Mouse (Mus musculus) lung, postnatal 10 days (tissue): ENCODE results near the gene Ptprj.
A peak's percentile ranks its signal among the peaks of the same experiment; 100 is the strongest.
"Not testable (repeated sequence)": the region's sequence is repeated elsewhere in the genome, so short reads cannot be mapped to it uniquely, and the experiment has no call there.

Source experiments
- DNase-seq: peaks from one replicate; pipeline ENCODE4 v3.0.0; 2021

Gene Ptprj

DNA sequence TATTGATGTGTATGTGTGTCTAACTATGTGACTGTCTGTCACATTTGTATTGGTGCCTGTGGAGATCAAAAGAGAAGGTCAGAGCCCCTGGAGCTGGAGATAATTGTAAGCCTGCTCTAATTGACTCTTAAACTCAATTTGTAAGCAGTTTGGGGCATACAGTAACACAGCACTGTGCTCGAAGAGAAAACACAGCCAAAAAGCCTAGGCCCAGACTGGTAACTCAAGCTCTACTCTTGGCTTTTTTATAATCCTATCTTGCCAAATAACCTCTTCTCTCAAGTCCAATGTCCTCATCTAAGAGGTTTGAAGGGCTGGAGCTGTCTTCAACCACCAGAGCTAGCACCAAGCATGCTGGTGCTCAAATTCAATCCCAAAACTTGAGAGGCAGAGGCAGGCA is 3.5 kb downstream of the Ptprj start:
- no peak for DNase-seq

DNA sequence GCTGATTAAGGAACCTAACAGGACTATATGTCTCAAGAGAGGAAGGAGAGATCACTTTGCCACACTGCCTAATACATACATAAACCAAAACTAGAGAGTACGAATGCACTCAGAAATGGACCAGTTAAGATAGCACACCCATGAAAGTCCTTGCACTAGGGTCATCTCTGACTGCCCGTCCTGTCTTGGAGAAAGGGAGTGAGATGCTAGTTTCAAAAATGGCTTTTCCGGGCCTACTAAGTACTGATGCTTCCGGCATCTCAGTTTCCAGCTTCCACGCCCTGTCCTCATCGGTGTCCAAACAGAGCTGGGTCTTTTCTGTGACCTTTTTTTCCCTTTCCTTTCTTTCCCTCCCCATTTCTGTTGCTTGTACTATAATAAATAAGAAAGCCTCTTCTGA is 4.0 kb downstream of the Ptprj start:
- DNase-seq = no peak

DNA sequence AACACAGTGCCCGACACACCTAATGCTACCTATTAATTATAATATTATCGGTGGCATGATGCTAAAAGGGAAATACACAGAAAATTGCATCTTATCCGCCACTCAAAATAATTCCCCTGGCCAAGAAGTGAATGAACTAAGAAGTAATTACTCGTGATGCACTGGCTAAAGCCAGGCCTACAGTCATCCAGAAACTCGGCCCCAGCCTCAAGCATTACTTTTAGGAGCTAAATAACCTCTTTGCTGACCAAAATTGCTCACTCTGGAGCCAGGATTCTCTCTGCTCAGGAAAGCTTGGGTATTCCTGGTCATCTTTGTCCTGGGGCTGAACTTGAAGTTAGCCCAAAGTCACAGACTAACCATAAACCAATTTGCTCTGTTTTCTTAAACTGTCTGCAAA is 4.7 kb downstream of the Ptprj start:
- DNase-seq = no peak

DNA sequence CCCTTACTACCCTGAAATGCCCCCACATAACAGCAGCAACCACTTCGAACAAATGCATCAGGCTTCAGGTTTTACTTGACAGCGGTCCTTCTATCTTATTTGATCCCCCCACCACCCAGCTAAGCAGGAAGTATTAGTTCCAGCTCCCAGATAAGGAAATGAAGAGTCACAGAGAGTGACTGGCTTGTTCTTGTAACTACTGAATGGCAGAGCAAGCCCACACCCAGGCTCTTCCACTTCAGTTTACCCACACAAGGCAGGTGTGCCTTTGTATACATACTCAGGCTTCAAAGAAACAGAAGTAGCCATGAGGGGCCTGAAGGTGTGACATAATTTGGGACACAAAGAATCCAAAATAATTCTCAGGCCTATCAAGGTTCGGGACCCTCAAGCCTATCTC is 5.3 kb downstream of the Ptprj start:
- DNase-seq = no peak

DNA sequence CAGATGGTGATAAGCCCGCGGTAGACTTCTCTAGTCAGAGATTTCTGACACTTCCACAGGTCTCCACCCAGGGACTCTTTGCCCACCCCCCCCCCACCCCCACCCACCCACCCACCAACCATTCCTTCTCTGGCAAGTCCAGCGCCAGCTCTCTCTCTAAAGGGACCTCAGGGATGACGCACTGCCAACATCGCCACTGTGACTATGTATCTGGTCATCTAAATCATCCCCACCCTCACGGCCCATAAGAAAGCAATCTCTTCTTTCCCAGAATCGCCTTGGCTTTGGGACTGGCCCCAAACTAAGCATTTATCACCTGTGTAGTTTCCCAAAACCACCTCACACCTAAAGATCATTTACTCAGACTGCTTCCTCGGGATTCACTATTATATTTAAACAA is 5.9 kb downstream of the Ptprj start:
- no peak for DNase-seq

DNA sequence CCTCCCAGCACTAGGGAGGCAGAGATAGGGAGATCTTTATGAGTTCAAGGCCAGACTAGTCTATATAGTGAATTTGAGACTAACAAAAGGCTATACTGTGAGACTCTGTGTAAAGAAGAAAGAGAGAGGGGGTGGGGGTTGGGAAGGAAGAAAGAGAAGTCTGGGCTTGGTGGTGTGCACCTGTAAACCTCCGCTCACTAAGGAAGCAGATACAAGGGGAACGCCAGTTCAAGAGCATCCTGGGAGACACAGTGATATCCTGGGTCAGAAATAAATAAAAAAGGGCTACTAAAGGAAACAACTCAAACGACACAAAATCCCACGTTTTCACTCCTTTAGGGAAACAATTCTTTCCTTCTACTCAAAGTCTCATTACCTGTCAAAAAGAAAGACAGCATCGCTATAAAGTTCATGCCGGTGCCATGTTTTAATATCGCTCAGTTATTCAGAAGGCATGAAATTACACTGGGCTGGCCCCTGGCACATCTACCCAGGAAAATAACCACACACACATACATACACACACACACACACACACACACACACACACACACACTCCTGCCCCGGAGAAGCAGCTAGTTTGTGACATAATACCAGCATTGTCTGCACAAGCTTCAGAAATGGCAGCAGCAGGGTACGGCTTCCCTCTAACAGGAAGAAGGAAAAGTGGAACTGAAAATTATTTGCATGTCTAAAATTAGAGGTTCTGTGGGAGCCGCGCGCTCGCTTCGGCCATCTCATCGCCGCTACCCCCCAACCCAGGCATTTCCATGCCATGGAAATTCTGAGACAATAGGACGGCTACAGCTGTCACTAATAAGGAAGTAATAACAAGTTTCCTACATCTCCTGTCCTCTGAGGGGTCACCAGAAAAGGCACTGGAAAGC is 6.6 kb downstream of the Ptprj start:
- peak; percentile 25 for DNase-seq

DNA sequence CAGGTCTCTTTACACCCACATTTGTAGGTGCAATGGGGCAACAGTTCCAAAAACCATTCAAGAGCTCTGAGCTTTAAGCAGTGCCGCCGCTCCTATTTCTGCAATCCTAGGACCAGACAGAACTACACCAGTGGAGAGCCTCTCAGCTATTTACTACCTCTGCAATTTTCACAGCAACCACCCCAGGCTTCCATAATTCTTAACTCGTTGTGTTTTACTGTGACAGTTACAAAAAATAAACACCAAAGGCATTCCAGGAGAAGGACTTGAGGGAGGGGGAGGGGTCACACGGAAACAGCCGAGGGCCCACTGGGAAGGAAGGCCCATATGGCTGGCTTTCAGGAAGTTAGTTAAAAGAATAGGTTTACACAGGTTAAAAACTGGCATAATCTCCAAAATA is 8.3 kb downstream of the Ptprj start:
- no peak for DNase-seq

DNA sequence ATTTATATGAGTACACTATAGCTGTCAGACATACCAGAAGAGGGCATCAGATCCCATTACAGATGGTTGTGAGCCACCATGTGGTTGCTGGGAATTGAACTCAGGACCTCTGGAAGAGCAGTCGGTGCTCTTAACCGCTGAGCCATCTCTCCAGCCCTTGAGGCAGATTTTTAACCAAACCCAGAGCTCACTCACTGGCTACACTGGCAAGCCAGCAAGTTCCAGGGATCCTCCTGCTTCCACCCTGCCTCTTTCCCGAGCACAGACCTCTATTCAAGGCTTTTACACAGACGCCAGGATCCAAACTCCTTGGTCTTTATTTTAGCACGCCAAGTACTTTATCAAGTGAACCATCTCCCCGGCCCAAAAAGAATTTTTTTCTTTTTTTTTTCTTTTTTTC is 9.0 kb downstream of the Ptprj start:
- not testable (repeated sequence) for DNase-seq

DNA sequence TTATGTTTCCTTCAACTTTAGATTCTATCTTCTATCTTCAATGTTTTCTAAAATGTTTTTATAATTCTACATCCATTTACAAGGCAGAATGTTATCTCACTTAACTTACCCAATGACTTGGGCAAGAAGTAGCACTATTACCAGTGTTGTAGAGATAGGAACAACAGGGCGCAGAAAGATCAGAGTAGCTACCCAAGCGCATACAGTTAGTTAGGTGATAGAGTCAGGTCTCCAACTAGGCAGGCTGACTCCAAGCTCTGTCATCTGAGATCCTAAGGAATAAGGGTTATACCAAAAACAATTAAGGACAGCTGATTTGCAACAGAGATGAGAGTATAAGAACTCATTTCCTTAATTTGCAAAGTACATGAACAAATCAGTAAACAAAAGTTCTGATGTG is 9.6 kb downstream of the Ptprj start:
- DNase-seq = no peak

DNA sequence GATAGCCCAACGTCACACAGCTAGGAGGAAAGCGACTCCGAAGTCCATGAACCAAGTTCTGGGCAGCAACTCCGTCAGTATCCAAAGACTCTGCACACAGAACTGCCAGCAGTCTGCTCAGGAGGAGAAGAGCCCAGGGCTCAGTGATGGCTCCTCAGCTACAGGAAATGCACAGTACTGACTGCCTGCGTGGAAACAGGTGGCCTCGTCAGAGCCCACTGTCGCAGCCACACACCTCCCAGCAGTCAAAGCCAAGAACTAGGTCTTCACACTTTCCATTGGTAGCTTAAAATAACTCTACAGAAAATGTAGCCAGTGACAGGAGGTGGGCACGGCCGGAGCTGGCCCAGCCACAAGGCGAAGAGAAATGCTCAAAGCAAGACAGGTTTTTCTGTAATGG is 10.2 kb downstream of the Ptprj start:
- DNase-seq = no peak

DNA sequence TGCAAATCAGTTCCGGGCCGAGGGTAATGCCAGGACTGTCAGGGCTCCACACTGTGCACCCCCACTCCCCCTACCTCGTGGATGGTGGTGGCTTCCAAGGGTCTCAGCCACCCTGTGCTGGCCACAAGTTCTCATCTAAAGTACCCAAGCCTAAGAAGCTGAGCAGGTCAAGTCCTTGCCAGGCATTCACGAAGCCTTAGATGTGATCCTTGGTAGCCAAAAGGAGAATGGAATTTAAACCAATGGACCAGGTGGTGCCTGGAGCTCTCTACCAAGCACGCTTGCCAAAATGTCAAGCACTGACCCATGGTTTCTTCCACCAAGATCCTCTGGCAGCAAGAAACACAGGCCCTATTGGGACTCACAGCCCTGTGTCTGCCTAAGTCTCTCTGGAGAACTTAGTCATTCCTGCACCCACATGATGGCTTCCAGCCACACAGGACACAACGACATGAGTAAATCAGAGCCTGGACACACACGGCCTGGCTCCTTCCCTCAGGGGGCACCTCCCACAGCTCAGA is 11.4 kb downstream of the Ptprj start:
- no peak for DNase-seq

DNA sequence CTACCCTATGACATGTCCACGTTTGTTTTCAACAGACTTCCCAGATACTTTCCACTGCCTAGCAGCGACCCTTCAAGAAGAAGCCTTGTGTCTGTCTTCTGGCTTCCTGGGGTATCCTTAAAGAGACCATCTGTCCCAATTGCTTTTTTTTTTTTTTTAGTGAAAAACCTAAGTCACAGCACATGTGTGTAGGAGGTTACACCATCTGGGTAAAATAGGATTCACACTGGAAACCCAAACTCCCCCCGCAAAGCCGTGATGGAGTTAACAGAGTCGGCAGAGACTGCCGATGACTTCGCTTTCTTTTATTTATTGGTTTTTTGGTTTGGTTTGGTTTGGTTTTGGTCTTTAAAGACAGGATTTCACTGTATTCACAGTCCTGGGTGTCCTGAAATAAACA is 12.4 kb downstream of the Ptprj start:
- no peak for DNase-seq

DNA sequence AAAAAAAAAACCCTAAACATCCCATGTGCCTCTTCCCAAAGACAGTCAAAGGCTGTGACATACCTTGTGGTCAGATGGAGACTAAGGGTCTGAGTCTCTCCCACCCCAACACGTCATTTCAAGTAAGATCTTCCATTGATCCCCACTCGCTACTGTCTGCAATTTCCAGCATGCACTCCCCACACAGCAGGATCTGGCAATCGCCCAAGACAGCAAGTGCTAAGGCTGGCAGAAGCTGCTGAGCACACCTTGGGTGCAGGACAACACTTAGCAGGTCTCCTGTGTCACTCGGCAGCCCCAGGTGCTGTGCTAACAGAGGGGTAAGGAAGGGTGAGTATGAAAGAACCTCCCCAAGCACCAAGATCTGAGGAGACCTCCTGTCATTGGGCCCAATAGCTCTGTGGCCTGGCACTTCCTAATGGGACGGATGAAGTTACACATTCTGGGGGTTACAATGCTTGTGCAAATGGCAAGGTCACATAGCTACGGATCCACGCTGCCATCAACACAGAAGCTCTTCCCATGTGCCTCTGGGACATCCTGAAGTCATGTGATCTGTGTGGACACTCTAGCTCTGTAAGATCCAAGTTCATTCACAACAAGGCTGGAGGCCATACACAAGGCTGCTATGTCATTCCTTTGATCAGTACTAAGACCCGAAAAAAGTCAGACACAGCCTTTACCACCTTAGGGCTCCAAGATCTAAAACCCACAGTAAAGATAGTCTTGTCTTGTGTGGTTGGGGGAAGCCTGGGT is 13.5 kb downstream of the Ptprj start:
- no peak for DNase-seq

DNA sequence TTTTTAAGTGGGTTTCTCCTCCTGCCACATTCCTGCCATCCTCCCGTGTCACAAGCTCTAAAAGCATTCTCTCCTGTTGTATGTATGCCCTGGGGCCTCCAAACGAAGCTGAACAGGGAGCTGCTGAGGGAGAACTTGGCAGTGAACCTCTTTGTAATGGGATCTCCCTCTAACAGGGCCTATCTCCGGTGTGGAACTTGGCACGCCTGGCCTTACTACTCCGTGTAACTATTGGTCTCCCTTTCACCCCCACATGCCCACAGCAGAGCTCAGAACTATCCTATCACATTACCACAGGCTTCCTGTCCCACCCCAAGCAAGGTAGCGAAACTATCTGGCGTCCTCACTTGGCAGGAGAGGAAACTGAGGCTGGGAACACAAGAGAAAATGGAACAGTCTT is 14.4 kb downstream of the Ptprj start:
- no peak for DNase-seq

DNA sequence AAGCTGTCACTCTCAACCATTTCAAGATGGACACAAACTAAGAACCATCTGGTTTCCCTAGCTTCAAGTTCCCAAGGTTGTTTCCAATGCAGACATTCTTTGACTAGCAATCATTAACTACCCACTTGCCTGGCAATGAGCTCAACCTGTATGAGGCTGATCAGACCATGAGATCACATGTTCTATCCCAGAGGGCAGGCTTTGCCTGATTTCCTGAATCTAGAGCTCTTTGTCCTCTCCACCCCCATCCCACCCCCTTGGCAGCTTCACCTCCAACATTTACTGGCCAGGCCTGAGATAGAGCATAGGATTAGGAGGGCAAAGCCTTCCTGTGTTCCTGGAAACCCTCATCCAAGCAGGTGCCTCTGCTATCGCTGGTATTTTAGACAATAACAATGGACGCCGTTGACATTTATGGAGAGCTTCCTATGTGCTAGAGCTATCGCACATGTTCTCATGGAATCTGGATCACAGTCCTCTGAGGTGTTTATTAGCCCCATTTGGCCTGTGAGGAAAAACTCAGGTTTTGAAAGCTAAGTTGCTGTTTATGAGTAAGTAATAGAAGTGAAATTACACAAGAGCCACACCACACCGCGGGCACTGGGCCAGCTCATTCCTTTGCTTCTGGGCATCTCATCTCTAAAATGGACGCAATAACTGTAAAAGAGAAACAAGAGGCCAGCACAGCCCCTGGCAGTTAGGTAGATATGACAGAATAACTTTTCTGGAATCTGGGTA is 15.1 kb downstream of the Ptprj start:
- no peak for DNase-seq

DNA sequence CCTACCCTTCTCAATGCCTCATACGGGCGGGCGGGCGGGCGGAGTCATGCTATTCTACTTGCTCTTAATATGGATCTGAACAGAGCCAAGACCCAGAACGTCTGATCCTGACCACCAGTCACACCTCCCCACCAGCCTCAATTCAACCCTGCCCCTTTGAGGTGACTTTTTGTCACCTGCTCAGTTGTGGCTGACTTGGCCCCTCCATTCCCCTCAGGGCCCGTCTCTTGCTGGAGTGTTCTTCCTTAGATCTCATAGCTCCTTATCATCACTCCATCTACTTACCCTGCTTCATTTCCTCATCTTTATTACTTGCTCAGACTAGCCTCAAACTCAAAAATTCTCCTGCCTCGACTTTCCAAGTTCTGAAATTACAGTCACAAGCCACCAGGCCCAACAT is 15.9 kb downstream of the Ptprj start:
- DNase-seq = no peak

DNA sequence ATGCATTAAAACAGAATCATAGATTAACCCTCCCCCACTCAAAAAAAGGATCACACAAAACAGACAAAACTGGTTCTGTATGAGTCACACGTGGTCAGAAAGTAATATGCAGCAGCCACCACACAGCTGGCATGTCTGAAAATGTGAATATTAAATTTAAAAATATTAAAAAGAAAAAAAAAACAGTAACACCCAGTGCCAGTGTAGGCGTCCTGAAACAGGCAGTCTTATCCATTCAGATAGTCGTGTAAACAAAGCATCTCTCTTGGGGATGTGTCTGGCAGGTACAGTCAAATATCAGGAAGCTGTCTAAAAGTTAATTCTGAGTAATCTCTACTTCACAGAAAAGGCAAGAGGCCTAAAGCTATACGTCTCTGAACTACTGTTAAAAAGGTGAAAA is 17.3 kb downstream of the Ptprj start:
- no peak for DNase-seq

DNA sequence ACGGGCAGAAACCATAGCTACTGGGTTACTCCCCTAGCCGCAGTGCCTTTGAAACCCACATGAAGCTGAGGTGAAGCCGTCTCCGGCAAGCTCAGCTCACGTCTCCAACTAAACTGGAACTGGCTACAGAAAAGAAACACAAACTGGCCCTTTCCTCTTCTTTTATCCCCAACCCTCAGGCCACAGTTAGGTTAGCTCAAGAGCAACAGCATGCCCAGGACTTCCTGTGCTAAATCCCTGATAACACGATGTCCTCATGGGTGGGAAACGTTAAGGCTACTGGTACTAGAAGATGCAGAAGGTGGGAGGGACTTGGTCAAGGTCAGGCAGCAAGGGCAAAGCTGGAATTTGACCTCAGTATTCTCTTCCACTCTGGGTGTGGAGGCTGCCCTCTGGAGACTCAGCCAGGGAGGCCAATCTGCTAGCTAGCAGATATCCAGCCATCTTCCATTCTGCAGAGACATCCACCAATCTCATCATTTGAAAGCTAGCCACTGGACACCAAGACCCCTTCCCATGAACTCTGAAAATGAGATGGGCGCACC is 18.2 kb downstream of the Ptprj start:
- DNase-seq = no peak

DNA sequence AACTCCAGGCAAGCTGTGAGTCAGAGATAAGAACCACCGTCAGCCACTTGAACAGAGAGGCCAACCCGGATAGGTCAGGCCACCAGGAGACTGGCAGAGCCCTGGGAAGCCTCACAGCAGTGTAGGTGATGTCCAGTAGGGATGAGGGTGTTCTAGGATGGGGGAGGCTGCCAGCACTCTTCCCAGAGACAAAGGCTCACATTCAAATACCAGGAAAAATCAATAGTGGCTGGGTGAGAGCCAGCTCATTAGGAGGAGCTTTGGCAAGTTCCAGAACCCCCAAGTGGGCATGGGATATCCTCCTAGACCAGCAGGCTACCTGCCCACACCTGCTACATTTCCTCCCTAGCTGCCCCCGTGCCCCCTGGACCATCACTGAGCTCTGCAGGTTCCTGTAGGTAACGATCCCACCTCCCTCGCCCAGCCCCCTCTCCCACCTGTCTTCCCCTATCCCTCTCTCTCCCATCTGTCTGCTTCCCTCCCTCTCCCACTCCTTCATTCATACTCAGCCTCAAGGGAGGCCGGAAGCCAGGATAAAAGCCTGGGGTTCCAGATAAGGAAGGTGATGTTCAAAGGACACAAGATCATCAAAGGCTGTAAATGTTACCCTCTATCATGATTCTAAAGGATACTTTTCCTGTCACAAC is 20.1 kb downstream of the Ptprj start:
- DNase-seq = no peak

DNA sequence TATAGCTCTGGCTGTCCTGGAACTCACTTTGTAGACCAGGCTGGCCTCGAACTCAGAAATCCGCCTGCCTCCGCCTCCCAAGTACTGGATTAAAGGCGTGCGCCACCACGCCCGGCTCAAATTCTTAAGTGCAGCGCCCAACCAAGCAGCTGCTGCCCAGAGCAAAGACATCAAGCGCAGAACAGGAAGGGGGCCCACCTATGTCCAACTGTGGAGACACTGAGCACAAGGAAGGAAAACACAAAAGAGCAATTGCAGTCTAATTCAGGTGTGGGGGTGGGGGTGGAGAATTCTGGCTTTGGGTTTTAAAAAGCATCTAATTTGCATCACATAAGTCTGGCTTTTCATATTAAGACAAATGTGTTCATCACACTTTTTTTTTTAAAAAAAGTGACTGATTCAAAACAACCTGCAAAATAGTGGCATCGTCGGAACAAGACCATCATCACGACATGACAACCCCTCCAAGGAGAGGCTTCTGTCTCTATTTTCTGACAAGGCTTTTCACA is 20.7 kb downstream of the Ptprj start:
- no peak for DNase-seq

DNA sequence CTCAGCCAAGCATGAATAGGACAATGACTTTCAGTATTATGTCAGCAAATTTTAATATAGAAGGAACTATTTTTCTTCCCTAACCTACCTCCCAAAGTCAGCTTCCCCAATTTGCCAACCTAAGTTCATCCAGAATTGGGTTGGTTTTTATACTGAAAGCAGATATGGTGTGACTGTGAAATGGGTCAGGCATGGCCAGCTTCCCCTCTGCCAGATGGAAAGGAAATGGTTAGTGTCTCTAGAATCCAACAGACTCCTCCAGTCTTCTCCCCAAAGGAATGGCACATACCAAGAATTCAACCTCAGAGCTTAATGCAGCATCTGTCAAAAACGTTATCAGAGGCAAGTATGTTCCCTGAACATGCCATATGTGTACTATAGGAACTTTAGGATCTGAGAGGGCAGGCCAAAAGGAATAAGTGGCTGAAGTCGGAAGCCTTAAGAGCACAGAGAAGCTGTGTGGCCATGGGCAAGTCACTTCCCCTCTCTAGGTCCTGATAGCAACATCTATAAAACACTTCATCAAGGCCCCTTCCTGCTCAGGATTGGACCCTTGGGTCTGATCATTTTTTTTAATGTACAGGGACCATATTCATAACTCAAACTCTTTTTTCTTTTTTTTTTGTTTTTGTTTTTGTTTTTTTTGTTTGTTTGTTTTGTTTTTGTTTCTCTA is 21.3 kb downstream of the Ptprj start:
- DNase-seq = no peak

DNA sequence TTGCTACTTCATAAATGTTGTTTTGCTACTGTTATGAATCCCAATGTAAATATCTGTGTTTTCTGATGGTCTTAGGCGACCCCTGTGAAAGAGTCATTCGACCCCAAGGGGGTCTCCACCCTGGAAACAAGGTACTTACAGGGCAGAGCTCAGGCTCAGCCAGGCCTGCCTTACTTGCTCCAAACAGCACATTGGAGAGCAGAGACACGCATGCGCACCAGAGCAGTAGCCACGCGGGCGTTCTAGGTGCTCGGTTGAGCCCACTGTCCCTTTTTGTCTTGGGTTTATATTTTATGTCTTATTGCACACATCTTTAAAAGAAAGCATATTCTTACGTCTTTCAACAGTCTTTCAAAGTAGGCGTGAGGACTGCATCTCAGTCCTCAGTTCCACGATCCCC is 22.1 kb downstream of the Ptprj start:
- no peak for DNase-seq
